Mouse (Mus musculus): ENCODE results near the gene Prss56. TPM values are rescaled to one million over a fixed set of nuclear protein-coding genes. Genes with fewer than 3 reads are reported as not detected.

Gene Prss56
- polyA plus RNA-seq (2016; fragmentation: Nextera tagmentation; extraction: Ambion mirVana), result 1.1 and 2.6 TPM in 2 replicates

- Histone ChIP-seq H3K36me3 (no peaks in the 10 kb centered on the region), H3K9ac (no peak within 1 kb of the TSS), H3K9me3 (no peaks in the 10 kb centered on the region), H3K27me3 (peaks cover 63% of the 10 kb centered on the region), H3K4me3 (no peak within 1 kb of the TSS), H3K27ac (no peak within 1 kb of the TSS), H3K4me1 (peaks cover 8% of the 10 kb centered on the region; the same call in 1 of the 2 replicates), H3K4me2 (replicated peaks) (no peak within 1 kb of the TSS)
- 56% methylated on average over 9 of the region's 9 CpGs for WGBS
- no peak for ATAC-seq (ENCODE audit: insufficient number of reproducible peaks, insufficient read depth, low FRiP score, low TSS enrichment)
Measured at GRCm38 (mm10) chr1:87183013-87183412, at the start of gene Prss56. Gene Prss56 (plus strand): TSS chr1:87183313.

DNA sequence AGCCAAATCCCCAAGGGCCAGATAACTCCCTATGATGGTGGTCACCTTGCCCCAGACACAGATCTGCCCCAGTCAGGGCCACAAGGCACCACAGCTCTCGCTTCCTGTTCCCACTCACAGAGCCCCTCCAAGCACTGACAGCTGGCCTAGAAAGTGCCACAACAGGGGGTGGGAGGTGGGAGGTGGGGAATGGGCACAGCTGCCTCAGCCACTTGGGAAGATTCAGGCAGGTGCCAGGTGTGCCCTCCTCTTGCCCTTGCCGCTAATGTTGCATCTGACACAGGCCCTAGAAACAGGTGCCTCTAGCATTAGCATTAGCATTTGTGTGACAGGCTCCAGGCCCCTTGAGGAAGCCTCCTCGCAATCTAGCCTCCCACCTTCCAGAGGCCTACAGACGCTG lies 41.6 kb upstream of the Prss56 start:
- H3K36me3 ChIP-seq, result no peaks in the 10 kb centered on the region
- H3K9ac ChIP-seq, result no peak overlapping the region
- 87% methylated on average over 4 of the region's 4 CpGs for WGBS
- H3K27me3 ChIP-seq, result 0 out of 2 replicates have a peak, but pooled peaks cover 6% of the 10 kb centered on the region
- H3K27ac ChIP-seq, result no peak overlapping the region
- no peak overlapping the region for H3K4me2 ChIP-seq (replicated peaks)
- H3K4me1 ChIP-seq, result no peaks in the 10 kb centered on the region
- H3K9me3 ChIP-seq, result no peaks in the 10 kb centered on the region
- H3K4me3 ChIP-seq, result no peak overlapping the region
- ATAC-seq (ENCODE audit: insufficient number of reproducible peaks, insufficient read depth, low FRiP score, low TSS enrichment), result no peak

DNA sequence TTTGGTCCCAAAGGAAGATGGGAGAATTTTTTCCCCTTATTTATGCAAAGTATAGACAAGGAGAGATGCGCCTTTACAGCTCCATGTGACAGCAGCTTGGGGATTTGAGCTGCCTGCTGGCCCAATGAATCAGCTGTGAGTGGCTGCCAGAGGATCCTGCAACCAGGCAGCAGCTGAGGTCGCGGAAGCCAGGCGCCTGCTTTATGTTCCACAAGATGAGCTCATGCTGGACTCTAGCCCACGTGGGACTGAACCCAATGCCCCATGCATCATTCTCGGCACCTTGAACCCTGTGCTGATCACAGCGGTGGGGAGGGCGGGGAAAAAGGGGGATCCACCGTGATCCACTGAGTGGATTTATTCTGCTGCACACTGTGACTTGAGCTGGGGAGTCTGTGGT lies 40.7 kb upstream of the Prss56 start:
- no peak overlapping the region for H3K9ac ChIP-seq
- 0 out of 2 replicates have a peak, but pooled peaks cover 6% of the 10 kb centered on the region for H3K27me3 ChIP-seq
- no peaks in the 10 kb centered on the region for H3K36me3 ChIP-seq
- no peaks in the 10 kb centered on the region for H3K9me3 ChIP-seq
- H3K27ac ChIP-seq, result no peak overlapping the region
- no peak for ATAC-seq (ENCODE audit: insufficient number of reproducible peaks, insufficient read depth, low FRiP score, low TSS enrichment)
- H3K4me2 ChIP-seq (replicated peaks), result no peak overlapping the region
- no peaks in the 10 kb centered on the region for H3K4me1 ChIP-seq
- no peak overlapping the region for H3K4me3 ChIP-seq
- WGBS, result 79% methylated on average over 9 of the region's 9 CpGs

GRCm38 (mm10) chr1:87143141-87143540 lies 40.0 kb upstream of the Prss56 start:
- Histone ChIP-seq H3K4me3 (no peak overlapping the region), H3K27ac (no peak overlapping the region), H3K4me2 (replicated peaks) (no peak overlapping the region), H3K9me3 (no peaks in the 10 kb centered on the region), H3K36me3 (no peaks in the 10 kb centered on the region), H3K9ac (no peak overlapping the region), H3K4me1 (no peaks in the 10 kb centered on the region), H3K27me3 (0 out of 2 replicates have a peak, but pooled peaks cover 6% of the 10 kb centered on the region)
- no peak for ATAC-seq (ENCODE audit: insufficient number of reproducible peaks, insufficient read depth, low FRiP score, low TSS enrichment)
- WGBS, result 82% methylated on average over 10 of the region's 10 CpGs

DNA sequence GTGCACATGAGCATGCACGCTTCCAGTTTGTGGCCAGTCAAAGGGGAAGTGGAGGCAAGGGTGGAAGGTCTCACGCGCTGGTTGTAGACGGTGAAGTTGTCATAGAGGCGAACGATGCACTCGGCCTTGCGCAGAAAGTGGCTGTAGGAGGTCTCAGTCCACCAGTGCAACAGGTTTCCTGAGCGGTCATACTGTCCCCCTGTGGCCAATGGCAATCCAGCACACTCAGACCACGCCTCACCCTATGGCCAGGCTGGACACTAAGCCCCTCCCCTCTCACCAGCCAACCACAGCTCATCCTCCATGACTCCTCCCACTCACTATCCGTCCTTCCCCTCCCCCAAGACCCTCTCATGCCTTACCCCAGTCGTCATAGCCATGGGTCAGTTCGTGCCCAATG lies 33.7 kb upstream of the Prss56 start:
- Histone ChIP-seq H3K27me3 (peaks cover 58% of the 10 kb centered on the region), H3K9ac (no peak overlapping the region), H3K4me2 (replicated peaks) (no peak overlapping the region), H3K9me3 (no peaks in the 10 kb centered on the region), H3K4me1 (peaks cover 9% of the 10 kb centered on the region; the same call in 1 of the 2 replicates), H3K36me3 (no peaks in the 10 kb centered on the region), H3K4me3 (no peak overlapping the region), H3K27ac (no peak overlapping the region)
- ATAC-seq (ENCODE audit: insufficient number of reproducible peaks, insufficient read depth, low FRiP score, low TSS enrichment), result no peak
- 32% methylated on average over 13 of the region's 13 CpGs for WGBS

DNA sequence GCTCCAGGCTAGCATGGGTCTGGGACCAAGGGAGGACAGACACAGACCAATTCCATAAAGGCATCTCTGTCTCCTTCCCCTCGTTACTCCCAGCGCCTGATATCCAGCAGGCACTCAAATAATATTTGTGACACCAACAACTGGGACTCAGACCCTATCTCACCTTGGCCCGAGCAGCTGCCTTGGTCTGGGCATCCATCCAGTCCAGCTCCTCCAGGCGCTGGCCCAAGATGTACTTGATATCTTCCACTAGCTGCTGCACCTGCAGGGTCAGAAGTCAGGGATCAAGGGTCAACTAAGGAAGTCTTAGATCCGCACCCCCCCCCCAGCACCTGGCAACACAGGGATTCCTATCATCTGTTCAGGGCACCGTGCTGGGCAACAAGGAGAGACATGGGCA lies 31.8 kb upstream of the Prss56 start:
- H3K9me3 ChIP-seq, result no peaks in the 10 kb centered on the region
- ATAC-seq (ENCODE audit: insufficient number of reproducible peaks, insufficient read depth, low FRiP score, low TSS enrichment), result no peak
- 80% methylated on average over 6 of the region's 6 CpGs for WGBS
- no peak overlapping the region for H3K27ac ChIP-seq
- H3K4me1 ChIP-seq, result peaks cover 17% of the 10 kb centered on the region; the same call in 1 of the 2 replicates
- H3K27me3 ChIP-seq, result peaks cover 70% of the 10 kb centered on the region
- no peak overlapping the region for H3K4me2 ChIP-seq (replicated peaks)
- H3K9ac ChIP-seq, result no peak overlapping the region
- no peaks in the 10 kb centered on the region for H3K36me3 ChIP-seq
- no peak overlapping the region for H3K4me3 ChIP-seq

- Histone ChIP-seq H3K4me1 (peaks cover 17% of the 10 kb centered on the region; the same call in 1 of the 2 replicates), H3K9me3 (no peaks in the 10 kb centered on the region), H3K36me3 (no peaks in the 10 kb centered on the region), H3K9ac (peak overlapping the region; percentile 43; the same call in 1 of the 2 replicates), H3K4me2 (replicated peaks) (peak overlapping the region; percentile 74), H3K4me3 (peak overlapping the region; percentile 37), H3K27ac (no peak overlapping the region), H3K27me3 (peaks cover 95% of the 10 kb centered on the region)
- WGBS, result under 1% methylated on average over 71 of the region's 72 CpGs
- ATAC-seq (ENCODE audit: insufficient number of reproducible peaks, insufficient read depth, low FRiP score, low TSS enrichment), result no peak
Measured at GRCm38 (mm10) chr1:87153776-87154500, 29.2 kb upstream of the Prss56 start.

DNA sequence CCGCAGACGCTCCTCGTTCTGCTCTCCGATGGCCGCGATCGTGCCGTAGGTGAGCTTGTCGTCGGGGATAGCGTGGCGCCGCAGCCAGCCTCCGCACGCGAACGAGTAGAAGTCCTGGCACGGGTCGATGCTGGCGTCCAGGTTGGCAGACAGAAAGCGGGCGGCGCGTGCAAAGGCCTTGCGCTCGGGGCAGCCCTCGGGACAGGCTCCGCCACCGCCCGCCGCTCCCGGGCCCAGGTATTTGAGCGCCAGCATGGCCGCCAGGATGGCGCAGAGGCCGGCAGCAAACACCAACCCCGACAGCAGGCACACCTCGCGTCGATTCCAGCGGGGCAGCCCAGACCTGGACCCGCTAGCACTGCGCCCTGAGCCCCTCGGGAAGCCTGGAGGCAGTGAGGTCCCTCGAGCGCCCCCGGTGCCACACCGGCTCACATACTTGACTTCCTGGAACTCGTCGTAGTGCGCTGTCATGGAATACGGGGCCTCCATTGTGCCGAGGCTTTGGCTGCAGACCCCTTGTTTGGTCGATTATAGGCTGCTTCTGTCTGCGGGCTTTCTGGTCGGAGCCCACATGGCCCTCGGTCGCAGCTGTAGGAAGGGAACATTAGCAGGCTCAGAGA lies 28.5 kb upstream of the Prss56 start:
- no peak overlapping the region for H3K27ac ChIP-seq
- H3K4me1 ChIP-seq, result peaks cover 17% of the 10 kb centered on the region; the same call in 1 of the 2 replicates
- H3K9ac ChIP-seq, result no peak overlapping the region
- 2% methylated on average over 58 of the region's 58 CpGs for WGBS
- peak overlapping the region; percentile 74 for H3K4me2 ChIP-seq (replicated peaks)
- no peaks in the 10 kb centered on the region for H3K9me3 ChIP-seq
- no peak for ATAC-seq (ENCODE audit: insufficient number of reproducible peaks, insufficient read depth, low FRiP score, low TSS enrichment)
- no peaks in the 10 kb centered on the region for H3K36me3 ChIP-seq
- peaks cover 98% of the 10 kb centered on the region for H3K27me3 ChIP-seq
- H3K4me3 ChIP-seq, result peak overlapping the region; percentile 37

DNA sequence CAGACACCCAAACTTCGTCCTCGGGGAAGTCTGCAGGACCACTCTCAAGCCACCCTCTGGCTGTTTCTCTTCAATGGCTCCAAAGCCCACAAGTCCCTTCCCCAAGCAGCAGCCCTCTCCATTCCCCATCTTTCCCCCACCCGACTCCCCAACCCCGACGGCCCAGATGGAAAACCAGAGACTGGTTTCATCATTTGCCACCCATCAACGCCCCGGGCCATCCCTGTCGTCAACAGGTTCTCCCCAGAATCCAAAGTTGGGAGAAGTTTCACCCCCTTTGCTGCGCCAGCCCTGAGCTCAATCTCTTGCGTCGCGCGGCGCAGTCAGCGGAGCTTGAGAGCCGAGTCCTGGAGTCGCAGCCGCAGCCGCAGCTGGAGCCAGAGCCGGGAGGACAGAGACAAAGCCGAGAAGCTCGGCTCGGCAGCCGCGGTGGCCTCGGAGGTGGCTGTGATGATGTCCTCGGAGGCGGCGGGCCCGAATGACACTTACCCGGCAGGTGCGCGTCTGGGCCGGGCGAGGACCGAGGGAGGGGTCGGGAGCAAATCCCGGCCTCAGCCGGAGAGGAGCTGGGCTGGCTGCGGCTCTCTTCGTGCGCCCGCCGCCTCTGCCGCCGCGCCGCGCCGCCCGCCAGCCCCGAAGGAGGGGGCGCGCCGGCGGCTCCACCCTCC lies 27.4 kb upstream of the Prss56 start:
- no peaks in the 10 kb centered on the region for H3K36me3 ChIP-seq
- no peak overlapping the region for H3K27ac ChIP-seq
- H3K4me2 ChIP-seq (replicated peaks), result peak overlapping the region; percentile 74
- peak overlapping the region; percentile 24; the same call in 1 of the 2 replicates for H3K9ac ChIP-seq
- no peaks in the 10 kb centered on the region for H3K9me3 ChIP-seq
- H3K27me3 ChIP-seq, result peaks cover 96% of the 10 kb centered on the region
- no peak for ATAC-seq (ENCODE audit: insufficient number of reproducible peaks, insufficient read depth, low FRiP score, low TSS enrichment)
- peaks cover 17% of the 10 kb centered on the region; the same call in 1 of the 2 replicates for H3K4me1 ChIP-seq
- H3K4me3 ChIP-seq, result peak overlapping the region; percentile 40
- WGBS, result under 1% methylated on average over 41 of the region's 56 CpGs

- peak within 1 kb of the TSS; percentile 40 for H3K4me3 ChIP-seq
- no peak within 1 kb of the TSS for H3K27ac ChIP-seq
- H3K27me3 ChIP-seq, result peaks cover 90% of the 10 kb centered on the region
- 5% methylated on average over 11 of the region's 12 CpGs for WGBS
- peaks cover 17% of the 10 kb centered on the region; the same call in 1 of the 2 replicates for H3K4me1 ChIP-seq
- H3K36me3 ChIP-seq, result no peaks in the 10 kb centered on the region
- peak within 1 kb of the TSS; percentile 74 for H3K4me2 ChIP-seq (replicated peaks)
- no peaks in the 10 kb centered on the region for H3K9me3 ChIP-seq
- no peak for ATAC-seq (ENCODE audit: insufficient number of reproducible peaks, insufficient read depth, low FRiP score, low TSS enrichment)
- peak within 1 kb of the TSS; percentile 24; the same call in 1 of the 2 replicates for H3K9ac ChIP-seq
Measured at GRCm38 (mm10) chr1:87156199-87156587, 26.9 kb upstream of the Prss56 start, which contains the start of gene Ecel1. Gene Ecel1 (minus strand): TSS chr1:87156521.

DNA sequence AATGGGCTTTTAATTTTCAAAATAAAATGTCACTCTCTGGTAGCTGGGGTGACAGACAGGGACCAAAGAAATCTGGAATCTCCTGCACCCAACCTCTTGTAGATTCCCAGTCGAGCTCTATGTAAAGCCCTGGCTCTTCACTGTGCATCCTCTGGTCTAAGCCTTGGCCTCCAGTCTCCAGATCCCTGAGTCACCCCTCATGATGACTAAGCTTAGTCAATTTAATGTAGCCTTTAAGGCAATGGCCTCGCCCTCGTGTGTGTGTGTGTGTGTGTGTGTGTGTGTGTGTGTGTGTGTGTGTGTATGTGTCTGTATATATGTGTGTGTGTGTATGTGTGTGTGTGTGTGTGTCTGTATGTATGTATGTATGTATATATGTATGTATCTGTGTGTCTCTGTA lies 23.7 kb upstream of the Prss56 start:
- no peak overlapping the region for H3K9ac ChIP-seq
- no peaks in the 10 kb centered on the region for H3K36me3 ChIP-seq
- no peak for ATAC-seq (ENCODE audit: insufficient number of reproducible peaks, insufficient read depth, low FRiP score, low TSS enrichment)
- H3K4me2 ChIP-seq (replicated peaks), result no peak overlapping the region
- peaks cover 64% of the 10 kb centered on the region for H3K27me3 ChIP-seq
- no peaks in the 10 kb centered on the region for H3K9me3 ChIP-seq
- no peak overlapping the region for H3K27ac ChIP-seq
- H3K4me3 ChIP-seq, result no peak overlapping the region
- H3K4me1 ChIP-seq, result peaks cover 11% of the 10 kb centered on the region
- 78% methylated on average over 3 of the region's 3 CpGs for WGBS

Data from embryonic facial prominence, embryonic 12.5 days (tissue).